Mouse (Mus musculus): Measurements from ENCODE around the gene Rexo1. TPM values are rescaled to one million over a fixed set of nuclear protein-coding genes. Genes with fewer than 3 reads are reported as not detected.

Gene Rexo1
- polyA plus RNA-seq, 1 experiment from 2014 or later, result 29.5 TPM

DNA sequence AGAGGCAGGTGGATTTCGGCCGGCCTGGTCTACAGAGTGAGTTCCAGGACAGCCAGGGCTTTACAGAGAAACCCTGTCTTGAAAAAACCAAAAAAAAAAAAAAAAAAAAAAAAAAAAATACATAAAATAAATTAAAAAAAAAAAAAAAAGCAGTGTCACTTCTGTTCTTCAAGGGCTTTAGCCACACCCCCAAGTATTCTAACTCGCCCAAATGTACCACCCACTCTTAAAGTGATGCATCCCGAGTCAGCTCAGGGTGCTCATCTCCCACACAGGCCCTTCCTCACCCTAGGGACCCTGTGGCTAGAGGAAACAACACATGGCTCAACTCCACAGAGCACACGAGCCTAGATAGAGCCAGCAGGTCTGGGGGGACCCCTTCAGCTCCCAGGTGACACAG, 21.7 kb upstream of the Rexo1 start:
- H3K27ac ChIP-seq (replicated peaks), result no peak overlapping the region
- 86% methylated on average over 5 of the region's 5 CpGs for WGBS
- H3K4me3 ChIP-seq (replicated peaks), result no peak overlapping the region
- H3K4me2 ChIP-seq, result no peak overlapping the region
- no peaks in the 10 kb centered on the region for H3K27me3 ChIP-seq (replicated peaks)
- no peak for ATAC-seq (ENCODE audit: low FRiP score)
- no peak overlapping the region for H3K9ac ChIP-seq (replicated peaks)
- H3K36me3 ChIP-seq, result peaks cover 28% of the 10 kb centered on the region
- H3K4me1 ChIP-seq, result peaks cover 40% of the 10 kb centered on the region
- H3K9me3 ChIP-seq (replicated peaks), result no peaks in the 10 kb centered on the region

DNA sequence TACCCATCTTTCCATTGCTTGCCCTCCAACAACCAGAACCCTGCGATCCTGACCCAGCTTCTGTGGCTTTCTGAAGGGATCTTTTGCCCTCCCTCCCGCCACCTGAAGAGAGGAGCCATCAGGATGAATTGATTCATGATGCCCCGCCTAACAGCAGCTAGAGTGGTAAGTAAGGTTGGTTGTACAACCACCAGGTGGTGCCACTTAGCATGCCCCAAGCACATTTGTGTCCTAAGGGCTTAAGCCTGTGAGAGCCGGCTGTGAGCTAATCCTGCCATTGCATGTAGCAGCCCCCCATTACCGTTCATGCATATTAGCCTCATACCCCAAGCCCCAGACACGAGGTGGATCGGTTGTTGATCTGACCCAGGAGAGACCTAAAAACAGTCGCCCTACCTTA, 17.6 kb upstream of the Rexo1 start:
- no peaks in the 10 kb centered on the region for H3K9me3 ChIP-seq (replicated peaks)
- peak overlapping the region; percentile 92 for H3K4me2 ChIP-seq
- no peaks in the 10 kb centered on the region for H3K27me3 ChIP-seq (replicated peaks)
- 5% methylated on average over 8 of the region's 8 CpGs for WGBS
- H3K27ac ChIP-seq (replicated peaks), result no peak overlapping the region
- no peak for ATAC-seq (ENCODE audit: low FRiP score)
- no peak overlapping the region for H3K9ac ChIP-seq (replicated peaks)
- H3K36me3 ChIP-seq, result peaks cover 8% of the 10 kb centered on the region
- H3K4me3 ChIP-seq (replicated peaks), result 0 out of 2 replicates have a peak overlapping the region, but pooled peaks have one; percentile 6
- peaks cover 39% of the 10 kb centered on the region for H3K4me1 ChIP-seq

DNA sequence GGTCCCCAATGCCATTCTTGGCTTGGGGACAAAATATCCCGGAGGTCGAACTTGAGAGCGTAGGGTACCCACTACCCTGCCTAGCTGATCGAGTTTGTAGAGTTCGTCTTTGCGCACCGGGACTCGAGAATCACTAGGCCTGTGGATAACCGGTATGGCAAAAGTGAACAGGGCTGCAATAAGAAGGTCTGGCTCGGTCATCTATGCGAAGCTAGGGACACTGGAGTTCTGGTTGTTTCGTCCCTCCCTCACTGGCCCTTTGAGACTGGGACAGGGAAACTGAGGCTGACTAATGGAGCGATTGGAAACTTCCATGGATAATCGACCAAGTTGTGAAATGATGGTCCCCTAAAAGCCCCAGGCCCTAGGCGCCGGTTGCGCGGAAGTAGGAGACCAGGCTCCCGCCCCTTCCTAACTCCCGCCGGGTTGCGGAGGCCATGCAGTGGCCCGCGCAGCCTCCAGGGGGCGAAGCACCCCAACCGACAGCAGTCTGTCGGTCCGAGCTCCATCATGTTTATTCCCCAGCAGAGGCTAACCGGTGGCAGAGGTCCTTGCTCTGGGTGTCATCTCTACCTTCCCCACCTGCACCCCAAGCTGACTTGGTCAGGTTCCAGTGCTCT, 16.9 kb upstream of the Rexo1 start:
- Histone ChIP-seq H3K4me1 (peaks cover 46% of the 10 kb centered on the region), H3K9ac (replicated peaks) (peak overlapping the region; percentile 78; the same call in 1 of the 2 replicates), H3K4me3 (replicated peaks) (peak overlapping the region; percentile 83), H3K4me2 (peak overlapping the region; percentile 92), H3K27me3 (replicated peaks) (no peaks in the 10 kb centered on the region), H3K27ac (replicated peaks) (peak overlapping the region; percentile 90), H3K36me3 (peaks cover 2% of the 10 kb centered on the region), H3K9me3 (replicated peaks) (no peaks in the 10 kb centered on the region)
- peak; percentile 15; the same call in 1 of the 2 replicates for ATAC-seq (ENCODE audit: low FRiP score)
- WGBS, result under 1% methylated on average over 29 of the region's 29 CpGs

DNA sequence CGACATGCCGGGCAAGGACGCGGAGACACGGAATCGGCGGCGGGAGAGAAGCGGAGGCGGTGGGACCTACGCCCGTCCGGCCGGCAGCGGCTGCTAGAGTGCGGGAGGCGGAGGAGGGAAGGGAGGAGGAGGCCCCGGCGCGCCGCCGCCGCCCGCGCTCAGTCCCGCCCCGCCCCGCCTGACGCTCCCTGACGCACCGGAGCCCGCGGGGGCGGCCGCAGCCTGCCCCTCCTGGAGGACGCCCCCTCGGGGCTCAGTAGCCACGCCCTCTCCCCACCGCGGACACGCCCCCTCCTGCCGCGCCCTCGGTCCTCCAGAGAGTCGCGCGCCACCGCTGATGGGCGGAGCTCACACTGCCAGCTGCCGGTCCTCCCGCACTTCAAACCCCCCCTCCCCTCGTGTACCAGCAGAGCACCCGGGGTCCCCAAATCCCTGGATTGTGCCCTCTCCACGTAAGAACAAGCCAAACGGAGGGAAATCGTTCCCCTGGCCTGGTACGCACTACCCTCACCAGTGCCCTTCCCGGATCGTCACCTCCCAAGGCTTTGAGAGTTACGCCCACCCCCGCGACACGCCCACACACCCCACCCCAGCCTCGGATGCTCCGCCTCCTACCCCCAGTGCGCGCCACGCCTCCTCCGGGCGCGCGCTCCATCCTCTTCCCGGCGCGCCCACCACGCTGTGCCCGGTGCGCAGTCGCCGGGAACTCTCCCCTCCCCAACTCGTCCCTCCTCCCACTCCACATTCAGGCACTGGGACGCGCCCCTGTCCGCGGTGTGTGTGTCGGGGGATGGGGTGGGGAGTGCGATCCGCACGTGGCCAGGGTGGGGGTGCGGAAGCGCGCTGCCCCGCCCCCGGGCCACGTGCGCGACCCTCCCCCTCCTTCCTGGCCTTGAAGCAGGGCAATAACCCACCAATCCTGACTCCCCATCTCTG, 16.1 kb upstream of the Rexo1 start, which contains the start of gene Klf16:
Klf16 (minus strand) TSS at position 127 of the 936 bp plus-strand sequence.
- H3K9ac ChIP-seq (replicated peaks), result peak within 1 kb of the TSS; percentile 78
- peak; percentile 87 for ATAC-seq (ENCODE audit: low FRiP score)
- peak within 1 kb of the TSS; percentile 90 for H3K27ac ChIP-seq (replicated peaks)
- peak within 1 kb of the TSS; percentile 83 for H3K4me3 ChIP-seq (replicated peaks)
- H3K4me1 ChIP-seq, result peaks cover 46% of the 10 kb centered on the region
- H3K4me2 ChIP-seq, result peak within 1 kb of the TSS; percentile 92
- H3K9me3 ChIP-seq (replicated peaks), result no peaks in the 10 kb centered on the region
- no peaks in the 10 kb centered on the region; the same call in 1 of the 2 replicates for H3K36me3 ChIP-seq
- no peaks in the 10 kb centered on the region for H3K27me3 ChIP-seq (replicated peaks)
- under 1% methylated on average over 71 of the region's 97 CpGs for WGBS

DNA sequence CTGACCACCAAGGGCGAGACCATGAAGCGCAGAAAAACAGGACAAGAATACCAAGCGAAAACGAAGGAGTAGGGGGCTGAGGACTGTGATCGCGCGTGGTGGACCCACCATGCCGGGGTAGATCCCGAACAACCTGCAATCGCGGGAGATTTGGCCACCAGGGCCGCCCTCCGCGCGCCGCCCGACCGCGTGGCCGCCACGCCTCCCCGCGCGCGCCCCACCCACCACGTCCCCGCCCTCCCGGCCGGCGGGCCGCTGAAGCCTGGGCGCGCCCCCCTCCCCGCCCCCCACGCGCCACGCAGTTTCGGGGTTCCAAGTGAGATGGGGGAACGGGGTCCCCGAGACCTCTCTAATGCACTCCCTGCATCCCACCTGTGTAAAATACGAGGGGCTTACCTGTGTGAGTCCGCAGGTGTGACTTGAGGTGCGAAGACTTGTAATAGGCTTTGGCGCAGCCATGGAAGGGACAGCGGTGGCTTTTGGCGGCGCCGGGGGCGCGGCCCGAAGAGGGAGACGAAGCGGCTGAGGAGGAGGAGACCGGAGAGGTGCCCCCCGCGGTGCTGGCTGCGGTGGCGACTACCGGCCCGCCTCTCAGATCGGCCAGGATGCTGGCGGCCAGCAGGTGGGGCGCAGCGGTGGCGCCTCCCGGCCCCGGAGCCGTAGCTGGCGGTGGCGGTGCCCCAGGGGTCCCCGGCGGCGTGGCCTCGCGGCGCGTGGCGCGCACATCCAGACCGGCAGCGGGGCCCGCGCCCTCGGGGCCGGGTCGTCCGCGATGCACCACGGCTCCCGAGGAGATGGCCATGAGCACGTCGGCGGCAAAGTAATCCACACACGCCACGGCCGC, 15.2 kb upstream of the Rexo1 start:
- peaks cover 52% of the 10 kb centered on the region for H3K4me1 ChIP-seq
- ATAC-seq (ENCODE audit: low FRiP score), result peak; percentile 2
- peak overlapping the region; percentile 92 for H3K4me2 ChIP-seq
- no peaks in the 10 kb centered on the region for H3K27me3 ChIP-seq (replicated peaks)
- H3K9ac ChIP-seq (replicated peaks), result peak overlapping the region; percentile 78
- peak overlapping the region; percentile 83 for H3K4me3 ChIP-seq (replicated peaks)
- no peaks in the 10 kb centered on the region for H3K9me3 ChIP-seq (replicated peaks)
- H3K36me3 ChIP-seq, result no peaks in the 10 kb centered on the region
- peak overlapping the region; percentile 90 for H3K27ac ChIP-seq (replicated peaks)
- under 1% methylated on average over 69 of the region's 96 CpGs for WGBS

DNA sequence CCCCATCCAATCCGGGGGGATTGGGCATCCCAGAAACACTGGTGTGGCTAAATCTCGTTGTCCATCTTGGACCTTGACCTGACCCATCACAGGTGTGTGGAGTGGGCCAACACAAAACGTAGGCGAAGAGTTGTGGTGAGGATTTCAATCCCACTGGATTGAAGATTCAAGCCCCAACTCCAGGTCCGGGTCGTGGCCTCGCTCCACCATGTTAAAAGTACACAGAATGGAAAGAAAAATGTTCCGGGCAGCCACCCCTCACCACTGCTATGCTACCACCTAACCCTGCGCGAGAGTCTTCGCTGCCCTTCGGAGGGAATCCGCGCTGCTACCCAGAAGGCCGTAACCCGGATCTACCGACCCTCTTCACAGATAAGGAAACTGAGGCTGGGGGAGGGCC, 14.6 kb upstream of the Rexo1 start:
- Histone ChIP-seq H3K9me3 (replicated peaks) (no peaks in the 10 kb centered on the region), H3K27ac (replicated peaks) (peak overlapping the region; percentile 90; the same call in 1 of the 2 replicates), H3K36me3 (no peaks in the 10 kb centered on the region), H3K27me3 (replicated peaks) (no peaks in the 10 kb centered on the region), H3K4me2 (peak overlapping the region; percentile 92), H3K4me1 (peaks cover 58% of the 10 kb centered on the region), H3K4me3 (replicated peaks) (peak overlapping the region; percentile 83), H3K9ac (replicated peaks) (peak overlapping the region; percentile 78)
- 17% methylated on average over 17 of the region's 17 CpGs for WGBS
- no peak for ATAC-seq (ENCODE audit: low FRiP score)

DNA sequence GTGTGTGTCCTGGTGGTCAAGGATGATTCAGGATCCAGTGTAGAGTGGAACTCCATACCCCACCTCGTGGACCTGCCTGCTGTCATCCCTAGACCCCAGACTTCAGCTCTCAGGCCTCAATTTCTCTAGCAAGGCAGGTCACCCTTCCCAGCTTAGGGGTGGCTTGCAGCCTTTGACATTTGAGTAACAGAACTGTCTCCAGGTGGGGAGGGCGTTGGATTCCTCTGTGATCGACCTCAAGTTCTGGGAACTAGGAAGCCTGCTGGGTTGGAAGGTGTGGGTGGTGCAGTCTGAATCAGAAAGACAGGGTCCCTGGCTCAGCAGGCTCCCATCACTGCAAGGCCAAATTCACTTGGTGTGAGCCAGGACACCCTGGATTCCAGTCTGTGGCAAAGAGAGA, 13.5 kb upstream of the Rexo1 start:
- WGBS, result 85% methylated on average over 3 of the region's 3 CpGs
- no peak overlapping the region for H3K27ac ChIP-seq (replicated peaks)
- H3K4me3 ChIP-seq (replicated peaks), result no peak overlapping the region
- no peak for ATAC-seq (ENCODE audit: low FRiP score)
- H3K4me2 ChIP-seq, result peak overlapping the region; percentile 92; the same call in 1 of the 2 replicates
- H3K36me3 ChIP-seq, result no peaks in the 10 kb centered on the region
- no peaks in the 10 kb centered on the region for H3K9me3 ChIP-seq (replicated peaks)
- no peak overlapping the region for H3K9ac ChIP-seq (replicated peaks)
- peaks cover 66% of the 10 kb centered on the region for H3K4me1 ChIP-seq
- H3K27me3 ChIP-seq (replicated peaks), result no peaks in the 10 kb centered on the region

DNA sequence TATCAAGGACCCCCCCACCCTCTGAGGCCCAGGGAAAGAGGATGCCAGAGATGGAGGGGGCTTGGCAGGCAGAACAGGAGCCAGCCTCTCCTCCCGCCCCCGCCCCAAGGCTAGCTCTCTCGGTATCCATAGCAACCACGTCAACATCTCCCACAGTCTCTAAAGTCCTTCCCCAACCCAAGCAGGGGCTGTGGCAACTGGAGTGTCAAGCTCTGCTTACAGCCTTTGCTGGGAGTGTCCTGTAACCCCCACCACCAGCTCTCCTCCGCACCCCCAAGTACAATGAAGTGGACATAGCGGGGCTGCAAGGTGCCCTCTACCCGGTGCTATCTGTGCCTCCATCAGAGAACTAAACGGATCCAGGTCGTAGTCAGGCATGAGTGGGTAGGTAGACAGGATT, 12.6 kb upstream of the Rexo1 start:
- no peaks in the 10 kb centered on the region for H3K36me3 ChIP-seq
- H3K4me2 ChIP-seq, result 0 out of 2 replicates have a peak overlapping the region, but pooled peaks have one; percentile 5
- no peak overlapping the region for H3K4me3 ChIP-seq (replicated peaks)
- no peak overlapping the region for H3K9ac ChIP-seq (replicated peaks)
- peaks cover 67% of the 10 kb centered on the region for H3K4me1 ChIP-seq
- no peak for ATAC-seq (ENCODE audit: low FRiP score)
- H3K27me3 ChIP-seq (replicated peaks), result no peaks in the 10 kb centered on the region
- H3K9me3 ChIP-seq (replicated peaks), result no peaks in the 10 kb centered on the region
- WGBS, result 73% methylated on average over 9 of the region's 9 CpGs
- no peak overlapping the region for H3K27ac ChIP-seq (replicated peaks)

DNA sequence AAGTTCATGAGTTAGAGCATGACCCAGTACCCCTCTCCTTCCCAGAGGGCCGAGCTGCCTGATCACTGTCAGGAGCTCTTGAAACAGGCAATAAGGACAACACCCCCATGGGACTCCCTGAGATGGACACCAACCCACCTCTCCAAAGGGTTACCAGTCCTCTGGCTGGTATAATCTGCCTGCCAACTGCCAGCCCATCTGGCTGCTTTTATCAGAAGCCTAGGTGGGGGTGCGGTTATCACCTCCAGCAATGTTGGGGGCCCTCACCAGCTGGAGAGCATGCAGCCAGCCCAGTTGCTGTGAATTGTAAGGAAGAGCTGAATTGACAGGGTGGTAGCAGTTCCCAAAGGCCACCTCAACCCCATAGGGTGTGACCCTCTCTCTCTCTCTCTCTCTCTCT, 11.1 kb upstream of the Rexo1 start:
- H3K4me1 ChIP-seq, result peaks cover 56% of the 10 kb centered on the region
- 83% methylated on average over 2 of the region's 2 CpGs for WGBS

DNA sequence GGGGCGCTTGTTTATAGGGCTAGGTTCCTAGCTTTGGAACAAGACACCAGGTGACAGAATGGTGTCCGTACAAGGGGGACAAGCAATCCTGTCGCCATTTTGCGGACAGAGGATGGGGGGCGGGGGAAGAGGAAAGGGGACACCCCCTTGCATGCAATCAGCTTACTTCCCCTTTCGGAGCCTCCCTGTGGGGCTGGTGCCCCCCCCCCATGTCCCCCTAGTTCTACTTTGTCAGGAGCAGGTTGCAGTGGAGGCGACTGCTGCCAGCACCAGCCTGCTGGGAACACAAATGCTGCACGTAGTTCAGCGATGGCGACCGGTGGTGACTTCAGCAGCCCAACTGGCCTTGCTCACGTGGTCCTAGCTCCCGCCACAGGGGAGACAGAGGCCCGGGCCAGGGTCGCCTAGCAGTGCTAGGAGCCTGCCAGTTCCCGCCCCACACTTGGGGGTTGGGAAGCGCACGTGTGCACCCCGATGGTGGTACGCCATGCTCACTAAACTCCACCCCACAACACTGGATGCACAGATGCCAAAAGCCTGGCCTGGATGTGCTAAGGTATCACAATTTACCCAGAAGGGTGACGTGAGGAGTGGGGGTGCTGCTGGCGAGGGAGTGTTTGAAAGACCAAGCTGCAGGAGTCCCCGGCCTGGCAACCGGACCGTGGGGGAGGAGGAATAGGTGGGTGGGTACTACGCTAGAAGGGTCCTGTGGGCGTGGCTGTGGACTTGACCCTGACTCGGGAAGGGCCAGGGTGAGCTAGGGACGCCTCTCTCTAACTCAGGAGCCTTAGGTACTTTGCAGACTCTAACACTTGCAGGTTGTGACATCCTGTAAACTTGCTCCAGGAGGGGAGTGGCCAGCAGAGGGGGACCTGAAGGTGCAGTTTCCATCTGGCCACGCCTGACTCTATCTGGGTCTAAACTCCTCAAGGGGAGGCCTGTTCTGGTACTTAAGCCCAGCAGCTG, 9.8 kb upstream of the Rexo1 start:
- Histone ChIP-seq H3K4me1 (peaks cover 66% of the 10 kb centered on the region), H3K36me3 (no peaks in the 10 kb centered on the region), H3K4me2 (peak overlapping the region; percentile 38), H3K27me3 (replicated peaks) (no peaks in the 10 kb centered on the region), H3K9me3 (replicated peaks) (no peaks in the 10 kb centered on the region), H3K9ac (replicated peaks) (peak overlapping the region; percentile 26; the same call in 1 of the 2 replicates), H3K27ac (replicated peaks) (peak overlapping the region; percentile 2; the same call in 1 of the 2 replicates), H3K4me3 (replicated peaks) (0 out of 2 replicates have a peak overlapping the region, but pooled peaks have one; percentile 1)
- WGBS, result 22% methylated on average over 30 of the region's 30 CpGs
- ATAC-seq (ENCODE audit: low FRiP score), result no peak

More for the DNA sequence above, 11.1 kb upstream of the Rexo1 start:
- no peak overlapping the region for H3K27ac ChIP-seq (replicated peaks)
- H3K36me3 ChIP-seq, result no peaks in the 10 kb centered on the region
- ATAC-seq (ENCODE audit: low FRiP score), result no peak
- no peaks in the 10 kb centered on the region for H3K9me3 ChIP-seq (replicated peaks)
- H3K4me3 ChIP-seq (replicated peaks), result no peak overlapping the region
- no peak overlapping the region; the same call in 1 of the 2 replicates for H3K9ac ChIP-seq (replicated peaks)
- no peak overlapping the region for H3K4me2 ChIP-seq
- H3K27me3 ChIP-seq (replicated peaks), result no peaks in the 10 kb centered on the region

All from neural tube, embryonic 15.5 days (tissue).